Mouse (Mus musculus): ENCODE results near the gene Optc.

GRCm38 (mm10) chr1:133923071-133923470 lies 15.3 kb upstream of the Optc start:
- TF ChIP-seq POLR2A (IDR thresholded peaks at IDR 0.05; ENCODE audit: borderline replicate concordance, insufficient read depth, low read length) (no peak), CTCF (IDR thresholded peaks at IDR 0.05; ENCODE audit: borderline replicate concordance, insufficient read depth, low read depth, low read length) (no peak)

All from cerebellum, adult 2 months (tissue).